Mouse (Mus musculus) R1 (cell line): ENCODE measurements around the gene Gne.

Source experiments
- DNase-seq: peaks from one replicate; pipeline ENCODE4 v3.0.0-alpha.2; 2018; ENCODE audit warnings: low read depth, low spot score

The Gne gene

DNA sequence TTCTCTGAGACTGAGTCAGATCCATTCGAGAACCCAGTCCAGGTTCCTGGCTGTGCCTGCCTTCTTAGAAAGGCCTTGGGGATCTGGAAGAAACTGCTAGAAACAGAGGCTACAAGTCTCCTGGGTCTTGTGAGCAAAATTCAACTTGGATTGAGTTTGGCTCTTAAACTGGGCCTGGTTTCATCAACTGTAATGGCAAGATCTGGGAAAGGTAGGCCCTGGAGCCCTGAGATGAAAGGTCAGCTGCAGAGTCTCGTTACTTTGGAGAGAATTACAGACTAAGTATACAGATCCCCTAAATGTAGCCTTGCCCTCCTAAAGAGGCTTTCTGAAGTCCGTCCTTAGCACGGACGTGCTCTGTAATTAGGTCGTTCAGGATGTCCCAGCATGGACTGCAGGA lies 58.4 kb downstream of the Gne start:
- DNase-seq = no peak

DNA sequence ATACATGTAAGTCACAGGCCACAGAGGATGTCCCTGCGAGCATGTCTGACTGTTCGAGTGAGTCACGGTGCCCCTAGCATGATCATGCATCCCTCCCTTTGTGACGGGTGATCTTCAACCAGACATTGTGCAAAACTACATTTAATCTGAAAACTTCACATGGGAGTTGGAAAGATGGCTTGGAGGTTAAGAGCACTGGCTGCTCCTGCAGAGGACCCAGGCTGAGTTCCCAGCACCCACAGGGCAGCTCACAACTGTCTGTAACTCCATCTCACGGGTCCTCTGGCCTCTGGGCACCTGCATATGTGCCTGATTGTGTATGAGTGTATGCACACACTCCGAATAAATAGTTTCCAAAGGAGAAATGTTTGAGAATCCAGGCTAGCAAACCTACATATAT lies 59.7 kb downstream of the Gne start:
- no peak for DNase-seq

DNA sequence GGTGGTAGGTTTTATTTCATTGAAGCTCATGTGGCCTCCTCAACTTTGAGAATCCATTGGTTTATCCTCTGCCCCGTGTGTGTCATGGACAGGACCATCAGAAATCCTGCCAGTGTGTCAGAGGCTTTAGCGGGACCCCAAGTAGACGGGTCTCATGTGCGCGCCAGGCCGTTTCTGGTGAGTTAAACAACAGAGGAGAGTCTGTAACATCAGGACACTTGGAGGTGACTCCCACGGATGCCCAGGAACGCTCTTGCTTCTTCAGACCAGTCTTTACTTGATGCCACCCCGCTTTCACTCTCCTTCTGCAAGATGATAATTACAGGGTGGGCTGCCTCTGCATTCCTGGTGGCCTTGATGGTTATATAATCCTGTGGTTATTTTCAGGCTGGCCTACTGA lies 60.3 kb downstream of the Gne start:
- DNase-seq = no peak

DNA sequence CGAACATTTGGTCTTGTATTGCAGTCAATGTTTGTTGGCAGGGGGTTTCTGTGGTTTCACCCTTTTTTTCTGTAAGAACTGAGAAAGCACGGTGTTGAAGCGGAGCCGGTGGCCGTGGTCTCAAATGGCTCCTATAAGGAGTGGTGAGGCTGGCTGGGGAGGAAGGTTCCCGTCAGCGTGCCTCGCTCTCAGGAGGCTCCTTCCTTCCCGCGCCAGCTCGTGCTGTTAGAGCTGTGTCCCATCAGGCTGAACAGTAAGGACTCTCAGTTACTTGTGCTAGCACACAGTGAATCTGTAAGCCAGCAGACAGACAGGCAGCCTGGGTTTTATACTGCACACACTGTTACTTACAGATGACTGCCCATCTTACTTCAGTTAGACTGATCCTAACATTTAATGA lies 61.2 kb downstream of the Gne start:
- DNase-seq = no peak

DNA sequence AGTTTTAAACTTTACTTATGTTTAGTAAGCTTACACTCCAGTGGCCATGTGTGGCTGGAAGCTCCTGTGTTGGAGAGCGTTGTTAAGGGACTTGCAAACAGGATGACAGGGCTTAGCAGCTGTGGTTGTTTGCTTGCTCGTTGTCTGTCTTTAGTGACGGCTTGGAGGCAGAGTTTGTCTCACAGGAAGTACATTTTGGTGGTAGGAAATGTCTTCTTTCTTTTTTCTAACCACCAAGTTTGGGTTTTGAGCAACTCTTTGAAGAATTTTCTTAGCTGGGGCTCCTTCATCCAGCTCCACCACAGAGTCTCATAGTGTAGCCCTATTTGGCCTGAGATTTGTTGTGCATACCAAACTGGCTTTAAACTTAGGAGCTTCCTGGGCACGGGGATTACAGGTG lies 61.7 kb downstream of the Gne start:
- no peak for DNase-seq

DNA sequence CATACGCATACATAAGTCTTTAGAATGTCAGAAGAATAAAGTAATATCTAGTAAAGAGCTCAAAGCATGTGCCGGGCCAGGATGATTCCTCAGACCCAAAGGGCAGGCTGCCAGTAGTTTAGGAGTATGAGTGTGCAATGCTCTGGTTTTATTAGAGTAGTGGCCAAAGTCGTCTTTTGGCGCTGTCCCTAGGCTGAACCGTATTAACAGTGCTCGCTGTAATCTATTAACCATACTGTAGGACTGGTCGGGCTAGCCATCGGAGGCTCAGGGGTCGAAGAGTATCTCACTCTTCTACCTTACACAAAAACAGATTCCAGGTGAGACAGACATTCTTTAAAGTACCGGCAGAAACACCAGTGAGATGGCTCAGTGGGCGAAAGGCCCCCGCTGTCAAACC lies 67.2 kb downstream of the Gne start:
- no peak for DNase-seq

DNA sequence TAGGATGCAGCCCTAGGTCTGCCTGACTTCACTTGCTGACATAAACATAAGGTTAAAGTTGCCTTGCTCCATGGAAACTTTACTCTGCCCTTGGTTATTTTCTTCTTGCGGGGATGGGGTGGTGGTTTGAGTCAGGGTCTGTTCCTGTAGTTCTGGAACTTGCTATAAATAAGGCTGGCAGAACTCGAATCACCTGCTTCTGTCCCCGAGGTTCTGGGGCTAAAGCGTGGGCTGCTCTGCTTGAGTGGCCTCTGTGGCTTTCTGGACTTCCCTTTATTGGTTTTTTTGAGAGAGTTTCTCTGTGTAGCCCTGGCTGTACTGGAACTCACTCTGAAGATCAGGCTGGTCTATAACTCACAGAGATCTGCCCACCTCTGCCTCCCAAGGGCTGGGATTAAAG lies 67.9 kb downstream of the Gne start:
- no peak for DNase-seq

DNA sequence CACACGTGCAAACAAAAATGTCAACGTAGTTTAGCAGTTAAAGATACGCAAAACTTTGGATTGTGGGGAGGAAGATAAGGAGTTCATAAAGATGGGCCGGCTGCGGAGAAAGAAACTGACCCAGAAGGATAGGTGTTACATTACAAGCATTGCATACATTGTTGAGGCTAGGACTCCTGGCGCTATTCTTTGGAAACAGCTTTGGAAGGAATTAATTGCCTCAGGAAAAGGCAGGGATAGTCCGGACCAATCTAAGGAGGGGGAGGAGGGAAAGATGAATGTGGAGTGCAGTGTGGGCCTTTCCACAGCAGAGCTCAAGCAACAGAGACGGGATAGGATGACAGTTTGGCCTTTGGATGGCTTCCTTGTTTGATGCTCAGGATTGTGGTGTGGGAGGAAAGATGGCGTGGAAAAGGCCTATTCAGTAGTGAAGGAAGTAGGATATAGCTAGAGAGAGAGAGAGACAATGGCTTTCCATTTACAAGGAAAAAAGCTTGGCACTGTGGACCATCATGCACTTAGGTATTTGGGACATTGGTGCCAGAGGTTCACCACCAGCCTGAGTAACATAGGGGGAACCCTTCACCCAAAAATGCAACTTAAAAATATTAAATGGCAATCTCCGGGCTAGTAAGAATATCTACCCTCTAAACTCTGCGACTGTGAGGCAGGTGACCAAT lies 70.4 kb downstream of the Gne start:
- DNase-seq = peak; percentile 56

DNA sequence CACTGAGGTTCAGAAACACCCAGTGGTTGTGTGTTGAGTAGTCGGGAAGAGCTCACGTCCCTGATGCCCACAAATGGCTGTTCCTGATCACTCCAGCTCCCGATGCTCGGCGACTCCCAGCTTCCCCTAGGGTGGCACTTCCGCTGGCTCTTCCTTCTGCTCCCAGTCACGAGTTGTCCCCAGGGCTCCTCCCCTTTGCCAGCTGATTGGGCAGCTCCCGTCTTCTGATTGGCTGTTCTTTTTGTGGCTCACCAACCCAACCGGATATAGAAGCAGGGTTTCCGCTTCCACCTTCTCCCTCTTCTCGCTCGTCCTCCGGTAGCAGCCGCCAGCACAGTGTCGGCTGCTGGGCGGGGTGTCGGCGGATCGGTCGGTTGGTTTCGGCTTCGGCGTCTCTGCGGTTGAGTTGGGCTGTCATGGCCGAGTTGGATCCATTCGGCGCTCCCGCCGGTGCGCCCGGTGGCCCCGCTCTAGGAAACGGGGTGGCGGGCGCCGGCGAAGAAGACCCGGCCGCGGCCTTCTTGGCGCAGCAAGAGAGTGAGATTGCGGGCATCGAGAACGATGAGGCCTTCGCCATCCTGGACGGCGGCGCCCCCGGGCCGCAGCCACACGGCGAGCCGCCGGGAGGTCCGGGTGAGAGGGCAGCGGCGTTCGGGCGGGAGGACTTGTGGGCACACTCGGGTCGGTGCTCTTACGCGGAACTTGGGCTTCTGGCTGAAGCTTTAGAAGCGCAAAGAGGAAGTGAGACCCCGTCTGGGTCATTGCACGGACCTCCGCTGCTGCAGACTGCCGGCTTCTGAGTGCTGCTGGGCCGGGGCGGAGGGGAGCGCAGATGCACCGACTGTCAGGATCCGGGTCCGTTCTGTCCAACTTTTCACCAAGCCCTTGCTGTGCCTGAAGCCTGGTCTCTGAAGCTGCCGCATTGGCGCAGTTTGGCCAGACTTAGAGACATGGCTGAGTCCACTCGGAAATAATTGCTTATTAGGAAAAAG lies 71.3 kb downstream of the Gne start:
- peak; percentile 99 for DNase-seq

DNA sequence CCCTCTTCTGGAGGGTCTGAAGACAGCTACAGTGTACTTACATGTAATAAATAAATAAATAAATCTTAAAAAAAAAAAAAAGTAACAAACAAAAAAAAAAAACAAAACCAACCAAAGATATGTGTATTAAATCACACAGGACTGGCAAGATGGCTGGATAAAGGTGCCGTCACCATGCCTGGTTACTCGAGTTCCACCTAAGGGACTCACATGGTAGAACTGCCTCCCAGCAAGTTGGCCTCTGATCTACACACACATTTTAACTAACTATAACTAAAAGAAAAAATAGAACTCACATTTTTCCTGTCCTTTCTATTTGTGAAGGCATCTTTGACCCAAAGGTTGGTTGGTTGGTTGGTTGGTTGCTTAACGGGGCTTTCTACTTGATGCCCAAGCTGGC lies 72.2 kb downstream of the Gne start:
- DNase-seq = peak; percentile 28

DNA sequence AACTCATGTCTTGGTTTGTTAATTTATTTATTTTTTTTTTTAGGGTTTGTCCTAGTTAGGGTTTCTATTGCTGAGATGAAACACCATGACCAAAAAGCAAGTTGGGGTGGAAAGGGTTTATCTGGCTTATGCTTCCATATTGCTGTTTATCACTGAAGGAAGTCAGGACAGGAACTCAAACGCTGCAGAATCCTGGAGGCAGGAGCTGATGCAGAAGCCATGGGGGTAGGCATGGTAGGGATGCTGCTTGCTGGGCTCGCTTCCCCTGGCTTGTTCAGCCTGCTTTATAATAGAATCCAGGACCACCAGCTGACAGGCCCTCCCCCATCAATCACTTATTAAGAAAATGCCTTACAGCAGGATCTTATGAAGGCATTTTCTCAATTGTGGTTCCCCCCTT lies 73.1 kb downstream of the Gne start:
- no peak for DNase-seq

DNA sequence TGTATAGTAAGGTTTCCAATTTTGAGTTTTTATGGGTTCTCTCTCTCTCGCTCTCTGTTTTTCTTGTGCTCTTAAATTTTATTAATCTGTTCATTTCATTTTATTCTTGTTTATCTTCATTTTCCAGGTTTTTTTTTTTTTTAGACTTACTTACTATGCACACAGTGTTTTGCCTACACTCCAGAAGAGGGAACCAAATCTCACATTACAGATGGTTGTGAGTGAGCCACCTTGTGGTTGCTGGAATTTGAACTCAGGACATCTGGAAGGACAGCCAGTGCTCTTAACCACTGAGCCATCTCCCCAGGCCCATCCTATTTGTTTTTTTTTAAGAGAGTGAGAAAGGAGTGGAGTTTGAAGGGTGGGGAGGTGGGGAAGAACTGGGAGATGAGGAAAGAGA lies 73.8 kb downstream of the Gne start:
- DNase-seq = peak; percentile 45

DNA sequence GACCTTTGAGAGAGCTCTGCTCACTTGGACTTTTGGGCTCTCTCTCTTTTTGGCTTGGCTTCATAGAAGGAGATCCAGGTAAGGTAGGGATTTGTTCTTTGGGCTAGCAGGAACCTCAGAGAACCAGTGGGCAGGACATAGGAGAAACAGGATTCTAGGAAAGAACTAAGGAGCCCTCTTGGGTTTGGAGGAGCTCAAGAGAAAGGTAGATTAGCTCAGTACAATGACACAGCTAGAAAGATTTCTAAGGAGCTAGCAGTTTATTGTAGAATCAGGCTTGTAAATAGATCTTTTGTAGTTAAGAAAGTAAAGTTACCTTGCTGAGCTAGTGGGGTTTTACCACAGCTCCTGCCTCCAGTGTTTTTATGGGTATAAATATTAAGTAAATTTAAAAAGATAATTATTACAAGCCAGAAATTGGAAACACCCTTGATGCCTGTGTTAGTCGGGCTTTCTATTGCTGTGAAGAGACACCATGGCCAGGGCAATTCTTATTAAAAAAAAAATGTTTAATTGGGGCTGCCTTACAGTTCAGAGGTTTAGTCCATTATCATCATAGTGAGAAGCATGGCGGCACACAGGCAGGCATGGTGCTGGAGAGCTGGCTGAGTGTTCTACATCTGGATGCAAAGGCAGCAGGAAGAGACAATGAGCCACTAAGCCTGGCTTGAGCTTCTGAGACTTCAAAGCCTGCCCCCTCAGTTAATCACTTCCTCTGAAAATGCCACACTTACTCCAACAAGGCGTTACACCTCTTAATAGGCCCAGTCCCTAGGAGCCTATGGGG lies 79.2 kb downstream of the Gne start:
- no peak for DNase-seq

DNA sequence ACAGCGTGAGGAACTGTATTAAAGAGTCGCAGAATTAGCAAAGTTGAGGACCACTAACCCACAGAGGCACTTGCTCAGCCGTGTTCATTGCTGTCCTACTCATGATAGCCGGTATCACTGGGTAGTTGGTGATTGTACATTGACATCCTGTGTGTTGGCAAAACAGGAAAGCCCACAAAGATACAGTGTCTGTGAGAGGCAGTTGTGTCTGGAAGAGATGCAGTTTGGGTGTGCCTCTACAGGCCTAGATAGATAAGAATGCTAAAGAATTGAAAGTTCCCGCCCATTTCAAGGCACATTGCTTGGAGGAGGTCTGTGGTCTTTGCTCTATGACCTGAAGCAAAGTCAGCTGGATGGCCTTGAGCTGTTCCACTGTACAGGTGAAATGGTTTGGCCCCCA lies 79.9 kb downstream of the Gne start, which contains the start of gene Clta:
Clta (plus strand) TSS at position 327 of the 400 bp plus-strand sequence.
- DNase-seq = peak; percentile 31

DNA sequence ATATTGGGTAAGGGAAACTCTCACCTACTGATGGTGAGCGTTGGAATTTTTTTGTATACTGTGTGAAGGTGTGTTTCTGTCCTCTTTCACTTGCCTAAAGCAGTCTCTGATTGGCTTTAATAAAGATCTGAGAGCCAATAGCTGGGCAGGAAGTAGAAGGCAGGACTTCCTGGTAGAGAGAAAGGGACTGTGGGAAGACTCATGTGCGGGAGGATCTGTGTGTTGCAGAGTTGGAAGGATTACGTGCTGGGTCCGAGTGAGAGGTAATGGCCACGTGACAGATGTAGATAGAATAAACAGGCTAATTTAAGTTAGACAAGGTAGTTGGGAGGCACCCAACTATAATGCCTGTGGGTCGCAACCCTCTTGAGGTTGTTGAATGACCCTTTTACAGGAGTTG lies 80.4 kb downstream of the Gne start:
- peak; percentile 92 for DNase-seq

DNA sequence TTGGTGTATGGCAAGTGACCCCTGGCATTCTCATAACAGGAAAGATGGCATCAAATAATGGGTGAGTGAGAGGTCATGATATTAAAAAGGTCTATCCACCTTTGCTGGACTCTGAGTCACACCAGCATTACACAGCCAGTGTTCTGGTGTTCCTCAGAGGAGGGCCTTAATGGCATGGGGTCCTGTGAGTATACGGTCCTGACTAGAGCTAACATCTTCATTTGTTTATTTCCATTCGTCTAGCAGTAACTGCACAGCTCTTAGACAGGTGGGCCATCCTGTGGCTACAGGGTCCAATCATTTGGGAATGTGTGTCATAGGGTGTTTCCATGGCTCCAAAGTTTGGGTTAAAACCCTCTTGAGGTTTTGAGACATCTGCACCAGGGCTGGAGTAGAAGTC lies 89.6 kb downstream of the Gne start:
- no peak for DNase-seq

DNA sequence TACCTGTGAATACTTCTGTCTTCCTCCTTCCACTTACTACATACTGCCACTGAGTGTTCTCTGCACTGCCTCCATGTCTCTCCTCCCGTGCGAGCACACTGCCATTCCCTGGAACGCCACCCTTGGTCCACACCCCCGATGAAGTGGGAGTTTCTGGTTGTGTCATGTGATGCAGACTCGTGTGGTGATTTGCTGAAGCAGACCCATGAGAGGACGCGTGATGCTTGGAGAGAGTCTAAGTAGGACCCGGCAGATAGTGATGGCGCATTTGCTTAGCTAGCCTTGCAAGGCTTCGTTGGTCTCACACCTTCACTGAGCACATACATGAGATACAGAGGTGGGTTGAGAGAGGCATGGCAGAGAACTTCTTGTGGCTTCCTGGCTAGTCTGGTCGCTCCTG lies 90.9 kb downstream of the Gne start:
- peak; percentile 97 for DNase-seq

DNA sequence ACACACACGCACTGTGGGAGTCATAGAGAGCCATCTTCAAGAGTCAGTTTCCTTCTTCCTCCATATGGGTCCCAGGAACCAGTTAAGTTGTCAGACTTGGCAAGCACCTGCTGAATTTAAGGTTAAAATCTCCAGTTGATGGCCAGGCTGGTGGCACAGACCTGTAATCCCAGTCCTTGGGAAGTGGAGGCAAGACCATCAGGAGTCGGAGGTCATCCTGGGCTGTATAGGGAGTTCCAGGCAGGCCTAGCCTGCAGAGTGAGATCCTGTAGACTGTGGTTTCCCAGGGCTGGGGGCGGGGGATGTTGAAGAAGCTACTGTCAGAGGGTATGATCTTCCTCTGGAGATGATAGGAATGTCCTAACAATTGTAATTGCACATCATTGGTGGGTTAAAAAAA lies 95.0 kb downstream of the Gne start:
- DNase-seq = no peak

DNA sequence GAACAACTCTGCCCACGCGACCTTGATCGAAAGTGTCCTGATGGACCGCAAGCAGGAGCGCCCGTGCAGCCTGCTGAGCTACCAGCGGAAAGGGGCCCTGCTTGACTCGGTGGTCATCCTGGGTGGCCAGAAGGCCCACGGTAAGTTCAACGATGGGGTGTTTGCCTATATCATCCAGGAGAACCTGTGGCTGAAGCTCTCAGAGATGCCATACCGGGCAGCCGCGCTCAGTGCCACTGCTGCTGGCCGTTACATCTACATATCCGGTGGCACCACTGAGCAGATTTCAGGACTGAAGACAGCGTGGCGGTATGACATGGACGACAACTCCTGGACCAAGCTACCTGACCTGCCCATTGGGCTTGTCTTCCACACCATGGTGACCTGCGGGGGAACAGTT lies 99.7 kb downstream of the Gne start:
- no peak for DNase-seq
